Mouse (Mus musculus) spleen, postnatal 36 days (tissue): ENCODE data around the gene Gria1.

Experiments
- DNase-seq, 2 experiments: peaks; one replicate each; pipeline ENCODE4 v3.0.0; 2022; ENCODE audit warnings: low spot score in 2 of 2, mixed read lengths in 1 of 2

Gria1 gene

DNA sequence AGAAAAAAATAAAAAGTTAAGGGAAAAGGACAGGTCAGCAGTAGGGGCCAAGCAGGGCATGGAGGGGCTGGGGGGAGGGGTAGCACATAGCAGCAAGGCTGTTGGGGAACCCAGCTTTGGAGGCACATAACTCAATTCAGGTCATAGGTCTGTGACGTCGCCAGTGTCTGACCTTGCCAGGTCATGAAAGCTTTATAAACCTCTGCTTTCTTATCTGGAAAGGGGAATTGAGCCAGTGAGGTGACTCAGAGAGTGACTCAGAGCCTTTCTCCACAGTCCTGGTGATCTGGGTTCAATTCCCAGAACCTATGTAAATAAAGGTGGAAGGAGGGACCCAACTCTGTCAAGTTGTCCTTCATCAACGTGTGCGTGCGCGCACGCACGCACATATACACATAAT, 286.2 kb downstream of the Gria1 start:
- no peak for DNase-seq

DNA sequence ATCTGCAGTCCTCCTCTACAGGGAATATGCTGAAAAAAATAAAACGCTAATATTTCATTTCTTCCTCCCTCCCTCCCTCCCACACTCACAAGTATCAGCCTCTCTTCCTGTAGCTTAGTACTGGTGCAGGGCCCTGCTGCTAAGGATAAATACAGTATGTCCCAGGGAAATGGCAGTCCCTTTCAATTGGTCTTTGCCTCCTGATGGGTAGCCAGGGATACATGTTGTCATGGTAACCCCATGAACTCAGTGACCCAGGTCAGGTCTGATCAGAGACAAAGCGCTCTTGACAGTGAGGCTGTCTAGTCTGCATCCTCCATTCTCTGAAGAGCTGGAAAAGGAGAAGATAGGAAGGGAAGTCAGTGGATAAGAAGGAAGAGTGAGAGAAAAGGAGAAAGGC, 287.1 kb downstream of the Gria1 start:
- no peak for DNase-seq

DNA sequence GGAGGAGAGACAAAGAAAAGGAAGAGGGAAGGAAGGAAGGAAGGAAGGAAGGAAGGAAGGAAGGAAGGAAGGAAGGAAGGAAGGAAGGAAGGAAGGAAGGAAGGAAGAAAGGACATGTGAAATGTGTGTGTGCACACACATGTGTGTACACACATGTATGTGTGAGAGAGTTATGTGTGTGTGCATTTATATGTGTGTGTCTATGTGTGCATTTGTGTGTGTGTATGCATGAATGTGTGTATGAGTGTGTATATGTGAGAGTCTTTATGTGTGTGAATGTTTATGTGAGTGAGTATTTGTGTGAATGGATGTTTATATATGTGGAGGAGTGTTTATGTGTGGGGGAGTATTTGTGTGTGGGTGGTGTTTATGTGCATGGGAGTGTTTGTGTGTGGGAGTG, 287.5 kb downstream of the Gria1 start:
- no peak for DNase-seq

DNA sequence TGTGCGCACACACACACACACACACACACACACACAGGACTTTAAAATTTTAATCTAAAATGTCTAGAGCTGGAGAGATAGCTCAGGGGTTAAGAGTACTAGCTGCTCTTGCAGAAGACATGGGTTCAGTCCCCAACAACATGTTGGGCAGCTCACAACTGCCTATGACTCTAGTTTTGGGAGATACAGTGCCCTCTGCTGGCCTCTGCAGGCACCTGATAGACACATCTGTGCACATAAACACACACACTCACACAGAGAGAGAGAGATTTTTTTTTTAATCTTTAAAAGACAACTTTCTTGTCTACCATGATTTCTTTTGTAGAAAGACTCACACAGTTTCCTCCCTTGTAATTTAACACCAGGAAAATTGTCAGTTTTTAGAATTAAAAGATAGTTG, 292.4 kb downstream of the Gria1 start:
- no peak for DNase-seq

DNA sequence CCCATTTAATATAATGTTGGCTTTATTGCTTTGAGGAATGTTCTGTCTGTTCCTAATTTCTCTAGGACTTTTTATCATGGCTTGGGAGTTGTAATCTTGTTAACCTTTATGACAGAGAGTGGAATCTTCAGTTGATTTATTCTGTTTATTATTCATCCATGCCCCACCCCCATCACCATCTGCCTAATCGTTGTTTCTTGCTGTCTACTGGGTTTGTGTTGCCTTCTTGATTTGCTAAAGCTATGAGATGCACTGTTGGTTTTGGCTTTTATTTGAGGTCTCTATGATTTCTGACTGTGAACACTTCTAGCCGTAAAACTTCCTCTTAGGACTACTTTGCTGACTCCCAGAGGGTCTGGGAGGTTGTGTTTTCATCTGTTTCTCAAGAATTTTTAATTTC, 294.9 kb downstream of the Gria1 start:
- DNase-seq = no peak

DNA sequence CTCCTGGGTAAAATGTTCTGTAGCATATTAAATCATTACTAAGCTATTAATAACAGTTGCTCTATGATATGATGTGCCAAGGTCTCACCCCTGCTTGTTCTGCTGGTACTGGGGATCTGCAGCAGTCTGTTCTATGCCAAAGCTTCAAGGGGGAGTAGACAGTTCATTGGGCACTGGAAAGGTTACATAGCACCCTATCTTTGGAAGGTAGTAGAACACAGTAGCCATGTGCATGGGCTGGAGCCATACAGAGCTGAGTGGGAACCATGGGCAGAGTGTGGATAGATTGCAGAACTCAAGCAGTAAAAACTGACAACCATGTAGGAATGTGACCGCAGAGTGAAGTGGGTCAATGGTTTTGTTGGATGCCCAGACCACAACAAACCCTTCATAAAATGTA, 295.7 kb downstream of the Gria1 start:
- no peak for DNase-seq

DNA sequence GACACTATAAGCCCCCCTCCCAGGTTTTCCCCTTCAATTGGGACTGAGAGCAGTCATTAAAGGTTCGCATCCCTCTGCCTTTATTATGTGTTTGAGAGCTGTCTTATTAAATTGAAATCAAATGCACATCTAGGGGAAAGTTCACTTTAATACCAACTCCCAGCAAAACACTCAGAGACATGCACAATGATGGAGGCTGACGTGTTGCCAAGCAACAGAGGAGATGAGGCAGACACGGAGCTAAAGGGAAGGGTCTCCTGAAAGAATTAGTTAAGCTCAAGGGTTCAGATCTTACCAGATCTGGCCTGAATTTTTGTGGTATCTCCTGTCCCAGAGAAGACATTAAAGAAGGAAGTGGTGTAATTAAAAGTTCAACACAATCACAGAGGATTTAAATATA, 305.9 kb downstream of the Gria1 start:
- no peak for DNase-seq

DNA sequence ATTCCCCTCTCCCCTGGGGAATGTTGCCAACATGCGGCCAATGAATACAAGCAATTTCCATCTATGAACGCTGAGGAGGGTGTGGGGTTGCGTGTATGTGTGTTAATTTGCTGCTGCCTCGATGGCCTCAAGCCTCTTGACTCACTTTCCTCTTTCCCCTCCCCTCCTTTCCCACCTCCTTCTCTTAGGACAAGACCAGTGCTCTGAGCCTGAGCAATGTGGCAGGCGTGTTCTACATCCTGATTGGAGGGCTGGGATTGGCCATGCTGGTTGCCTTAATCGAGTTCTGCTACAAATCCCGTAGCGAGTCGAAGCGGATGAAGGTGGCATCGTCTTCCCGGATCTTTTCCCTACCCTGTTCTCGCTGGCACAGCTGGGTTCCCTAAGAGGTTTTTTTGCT, 306.3 kb downstream of the Gria1 start:
- DNase-seq = no peak

DNA sequence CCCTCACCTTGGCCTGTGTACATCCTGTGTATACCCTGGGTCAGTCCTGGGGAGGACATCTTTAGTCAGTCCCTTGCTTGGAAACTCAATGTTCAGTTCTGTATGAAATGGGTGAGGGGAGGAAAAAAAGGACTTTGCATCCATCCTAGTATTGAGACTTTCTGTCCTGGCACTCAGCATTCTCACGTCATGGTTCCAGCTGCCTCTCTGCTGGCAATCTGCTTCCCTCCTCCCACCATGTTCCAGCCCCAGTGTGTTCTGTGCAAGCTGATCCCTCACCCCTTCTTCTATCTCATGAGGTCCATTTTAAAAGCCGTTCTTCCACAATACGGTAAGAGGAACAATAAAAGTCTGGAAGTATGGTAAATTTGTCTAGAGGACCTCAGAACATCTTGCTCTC, 308.2 kb downstream of the Gria1 start:
- no peak for DNase-seq

DNA sequence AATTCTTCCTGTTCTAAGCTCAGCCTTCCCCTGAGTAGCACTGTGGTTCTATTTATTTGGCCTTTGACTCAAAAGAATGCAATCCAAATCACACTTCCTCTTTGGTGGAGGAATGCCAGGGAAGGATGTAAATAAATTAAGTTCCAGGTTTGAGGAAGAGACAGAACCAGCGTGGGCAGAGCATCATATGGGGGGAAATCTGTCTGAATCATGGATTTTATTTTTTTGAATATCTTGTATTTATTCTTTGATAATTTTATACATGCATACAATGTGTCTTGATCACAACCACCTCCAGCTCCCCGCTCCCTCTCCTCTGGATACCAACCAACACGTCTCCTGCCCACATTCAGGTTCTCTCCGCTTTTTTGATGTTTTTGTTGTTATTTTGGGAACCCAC, 312.9 kb downstream of the Gria1 start:
- DNase-seq = no peak
